Comparison of ENCODE assay signal across 12 mouse cellular contexts in the genomic region with DNA sequence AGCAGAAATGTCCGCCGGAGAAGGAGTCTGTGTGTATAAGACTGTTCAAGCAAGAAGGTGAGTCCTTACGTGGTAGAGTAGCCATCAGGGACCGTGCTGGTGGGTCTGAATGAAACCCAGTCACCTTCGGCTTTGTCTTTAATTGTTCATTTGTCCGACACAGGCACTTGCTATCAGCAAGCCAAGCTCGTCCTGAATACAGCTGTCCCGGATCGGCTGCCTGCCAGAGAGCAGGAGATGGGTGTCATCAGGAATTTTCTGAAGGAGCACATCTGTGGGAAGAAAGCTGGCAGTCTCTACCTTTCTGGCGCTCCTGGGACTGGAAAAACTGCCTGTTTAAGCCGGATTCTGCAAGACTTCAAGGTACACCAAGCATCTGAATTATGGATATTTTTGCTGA. TPM values are rescaled to one million over a fixed set of nuclear protein-coding genes. Genes with fewer than 3 reads are reported as not detected.
A peak's percentile ranks its signal among the peaks of the same experiment; 100 is the strongest.
DNase-seq lines count a peak whose midpoint lies in the region; ATAC-seq and TF ChIP-seq lines count a peak whose summit lies in the region.
"Had no signal": no experiment of that assay in that cellular context is flagged by ENCODE, and none has a peak within 500 bp of the region (broad histone marks: within the 10 kb centered on the region; RNA-seq: fewer than 3 reads in every experiment).

No protein-coding gene starts in this region.

- no peak for TF ChIP-seq CTCF in E14TG2a.4 (conservative IDR thresholded peaks at IDR 0.05; ENCODE audit: low read length)
- TF ChIP-seq CTCF in bone marrow, adult 2 months (IDR thresholded peaks at IDR 0.05; ENCODE audit: control insufficient read depth, insufficient read depth, low read length): no peak

- H3K9me3 ChIP-seq in E14TG2a.4 (ENCODE audit: low read length): no peaks in the 10 kb centered on the region
- H3K9me3 ChIP-seq in intestine, embryonic 15.5 days: no peaks in the 10 kb centered on the region
- H3K9me3 ChIP-seq: kidney, embryonic 15.5 days; neural tube, embryonic 13.5 days had no signal

- no peak overlapping the region for H3K9ac ChIP-seq in intestine, embryonic 15.5 days
- H3K9ac ChIP-seq: kidney, embryonic 15.5 days had no signal

- H3K27me3 ChIP-seq in E14TG2a.4 (ENCODE audit: insufficient read depth, low read length): no peaks in the 10 kb centered on the region
- H3K27me3 ChIP-seq in intestine, embryonic 15.5 days (replicated peaks): no peaks in the 10 kb centered on the region
- H3K27me3 ChIP-seq: kidney, embryonic 15.5 days; neural tube, embryonic 13.5 days had no signal

- peaks cover 54% of the 10 kb centered on the region for H3K4me1 ChIP-seq in E14TG2a.4 (replicated peaks; ENCODE audit: low read depth, low read length)
- H3K4me1 ChIP-seq in bone marrow, adult 2 months (ENCODE audit: control insufficient read depth, insufficient read depth, low read length): peaks cover 2% of the 10 kb centered on the region; the same call in 1 of the 2 replicates
- peaks cover 11% of the 10 kb centered on the region for H3K4me1 ChIP-seq in intestine, embryonic 15.5 days (replicated peaks)

- WGBS in bone marrow, adult 2 months: 89% methylated on average over 11 of the region's 11 CpGs
- 87% methylated on average over 11 of the region's 11 CpGs for WGBS in intestine, embryonic 15.5 days

- peak; percentile 93 for DNase-seq in heart, adult 11 months
- DNase-seq in heart, adult 8-10 months (ENCODE audit: low spot score): no peak
- DNase-seq in heart, postnatal 4 days: peak; percentile 44
- no peak for DNase-seq in embryo, embryonic 10 days (ENCODE audit: low spot score)
- no peak for DNase-seq in cerebellum, adult 11-12 months

- 0 out of 2 replicates have a peak overlapping the region, but pooled peaks have one; percentile 23 for H3K4me3 ChIP-seq in E14TG2a.4 (replicated peaks; ENCODE audit: low read length)
- peak overlapping the region; percentile 63 for H3K4me3 ChIP-seq in bone marrow, adult 2 months (replicated peaks; ENCODE audit: control insufficient read depth, low read depth, low read length)
- H3K4me3 ChIP-seq in intestine, embryonic 15.5 days (replicated peaks): no peak overlapping the region
- H3K4me3 ChIP-seq: neural tube, embryonic 13.5 days had no signal

- TF ChIP-seq POLR2A in bone marrow, adult 2 months (IDR thresholded peaks at IDR 0.05; ENCODE audit: borderline replicate concordance, control insufficient read depth, low read depth, low read length): no peak

- ATAC-seq in intestine, embryonic 15.5 days: no peak
- ATAC-seq: forebrain, embryonic 14.5 days had no signal

- peaks cover 73% of the 10 kb centered on the region for H3K36me3 ChIP-seq in E14TG2a.4 (ENCODE audit: insufficient read depth, low read length)
- 0 out of 2 replicates have a peak, but pooled peaks cover 9% of the 10 kb centered on the region for H3K36me3 ChIP-seq in intestine, embryonic 15.5 days

- H3K4me2 ChIP-seq in intestine, embryonic 15.5 days (replicated peaks): no peak overlapping the region
- H3K4me2 ChIP-seq: neural tube, embryonic 13.5 days had no signal

- peak overlapping the region; percentile 37; the same call in 1 of the 2 replicates for H3K27ac ChIP-seq in bone marrow, adult 2 months (ENCODE audit: control insufficient read depth, insufficient read depth, low read depth, low read length, poor library complexity)
- no peak overlapping the region for H3K27ac ChIP-seq in intestine, embryonic 15.5 days
- H3K27ac ChIP-seq: kidney, embryonic 15.5 days; macrophage; neural tube, embryonic 13.5 days had no signal

RNA-seq across cellular contexts. Expression of a gene that starts 2.8 kb away (rescaled TPM):
- total RNA-seq in heart, adult 8-10 months (2022): under 1 TPM; 0.16 to 0.49 (median 0.25) TPM
- 50.4 and 53.9 TPM in 2 replicates for polyA plus RNA-seq in bone marrow, adult 2 months (2011; ENCODE audit: insufficient read depth, insufficient read length, low replicate concordance, missing spikeins)
- total RNA-seq in heart, postnatal 4 days (2021): 10 to 100 TPM in 1 of 2 experiments, 1 to 10 TPM in 1; 9.8 to 10.2 TPM
- polyA plus RNA-seq in intestine, embryonic 15.5 days (2015; fragmentation: Nextera tagmentation; extraction: Ambion mirVana): 24.0 and 26.7 TPM in 2 replicates

RNA-seq across cellular contexts. Expression of a gene that starts 17.2 kb away (rescaled TPM):
- 10 to 100 TPM; 10.8 to 13.5 (median 11.9) TPM for total RNA-seq in heart, adult 8-10 months (2022)
- polyA plus RNA-seq in bone marrow, adult 2 months (2011; ENCODE audit: insufficient read depth, insufficient read length, low replicate concordance, missing spikeins): 8.9 and 17.2 TPM in 2 replicates
- total RNA-seq in heart, postnatal 4 days (2021): 10 to 100 TPM; 34.6 to 38.1 TPM
- polyA plus RNA-seq in intestine, embryonic 15.5 days (2015; fragmentation: Nextera tagmentation; extraction: Ambion mirVana): 30.7 and 31.5 TPM in 2 replicates

RNA-seq across cellular contexts. Expression of a gene that starts 47.0 kb away (rescaled TPM):
- 10 to 100 TPM in 3 of 4 experiments, 1 to 10 TPM in 1; 9.4 to 12.6 (median 11.5) TPM for total RNA-seq in heart, adult 8-10 months (2022)
- polyA plus RNA-seq in bone marrow, adult 2 months (2011; ENCODE audit: insufficient read depth, insufficient read length, low replicate concordance, missing spikeins): 5.9 and 11.3 TPM in 2 replicates
- 10 to 100 TPM; 12.6 to 14.1 TPM for total RNA-seq in heart, postnatal 4 days (2021)
- polyA plus RNA-seq in intestine, embryonic 15.5 days (2015; fragmentation: Nextera tagmentation; extraction: Ambion mirVana): 3.7 and 4.2 TPM in 2 replicates

Comparison
In these comparisons a context has a peak if more than half of its experiments do, and no peak if none do; other contexts are left out.
1. DNase-seq: peak in heart, adult 11 months (single experiment) and heart, postnatal 4 days (single experiment); none in heart, adult 8-10 months (single experiment), embryo, embryonic 10 days (single experiment) and cerebellum, adult 11-12 months (single experiment).
2. RNA of a gene that starts 2.8 kb away (total RNA-seq): 9.8 to 10.2 TPM in heart, postnatal 4 days; 0.16 to 0.49 TPM in heart, adult 8-10 months; every median in the first group is over 4 times any median in the second.